Mouse (Mus musculus) adrenal gland, adult 18-20 months (tissue): ENCODE data around the gene Mamld1. TPM values are rescaled to one million over a fixed set of nuclear protein-coding genes. Genes with fewer than 3 reads are reported as not detected.

ENCODE experiments used
- DNase-seq, 2 experiments: peaks; one replicate each; pipeline ENCODE4 v3.0.0; 2021 to 2022; ENCODE audit warnings: low spot score in 2 of 2
- total RNA-seq, 2 experiments: library from RNA; stranded (reverse); gene quantifications; 1 replicate in 1 of 2; 2 replicates in 1 of 2; pipeline ENCODE4 v1.2.3; 2021

Mamld1 gene
- total RNA-seq, 2 experiments from 2014 or later = 9.9 to 18.2 TPM

GRCm38 (mm10) chrX:71125013-71125412 lies 75.0 kb downstream of the Mamld1 start:
- DNase-seq = no peak

DNA sequence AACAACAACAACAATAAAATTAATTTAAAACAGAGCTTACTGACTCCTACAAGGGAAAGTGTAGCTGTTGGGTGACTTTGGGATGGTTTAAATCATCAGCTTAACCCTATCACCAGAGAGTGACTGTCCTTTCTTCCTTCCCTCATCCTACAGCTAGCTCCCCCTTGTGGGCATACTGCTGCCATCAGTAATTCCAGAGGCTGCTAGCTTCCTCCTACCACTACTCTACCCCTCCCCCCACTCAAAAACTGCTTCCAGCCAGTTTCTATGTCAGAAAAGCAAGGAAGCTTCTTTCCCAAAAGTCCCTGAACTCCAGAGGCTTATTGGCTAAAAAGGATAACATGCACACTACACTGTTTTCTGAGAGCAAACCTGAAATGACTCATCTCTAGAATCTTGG lies 81.4 kb downstream of the Mamld1 start:
- no peak for DNase-seq

GRCm38 (mm10) chrX:71141390-71141789 lies 91.3 kb downstream of the Mamld1 start:
- no peak for DNase-seq

DNA sequence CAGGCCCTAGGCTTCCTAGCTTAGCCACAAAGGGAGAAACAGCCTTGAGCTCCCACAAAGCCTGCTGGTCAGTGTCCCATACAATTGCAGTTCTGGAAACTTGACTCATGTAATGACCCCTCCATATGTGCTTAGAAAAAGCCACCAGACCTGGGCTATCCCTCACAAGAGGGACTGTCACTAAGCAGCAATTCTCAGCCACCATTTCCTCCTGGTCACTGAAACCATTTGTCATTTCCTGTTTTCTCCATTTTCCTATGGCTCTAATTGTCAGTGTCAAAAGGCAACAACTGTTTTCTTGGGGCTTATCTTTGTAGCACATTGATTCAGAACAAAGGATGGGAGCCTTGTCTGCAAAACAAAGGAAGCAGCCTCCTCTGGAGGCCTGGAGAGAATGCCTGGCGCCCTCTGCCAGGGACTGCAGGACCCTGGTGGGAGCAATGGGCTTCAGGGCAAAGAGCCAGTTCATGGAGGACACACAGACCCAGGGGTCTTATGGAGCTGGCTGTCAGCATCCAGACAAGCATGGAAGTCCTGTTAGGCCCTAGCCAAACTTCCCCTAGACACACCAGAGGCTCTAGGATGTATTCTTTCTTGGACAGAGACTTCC lies 99.5 kb downstream of the Mamld1 start:
- DNase-seq = no peak

- peak; percentile 32 to 36 for DNase-seq
Measured at GRCm38 (mm10) chrX:71150551-71151001, 100.5 kb downstream of the Mamld1 start.

GRCm38 (mm10) chrX:71181526-71181925 lies 131.5 kb downstream of the Mamld1 start:
- DNase-seq = no peak

GRCm38 (mm10) chrX:71183671-71184070 lies 133.6 kb downstream of the Mamld1 start:
- peak in 1 of 2 experiments; percentile 24 for DNase-seq

GRCm38 (mm10) chrX:71186396-71186795 lies 136.3 kb downstream of the Mamld1 start:
- DNase-seq = no peak

GRCm38 (mm10) chrX:71204776-71205175 lies 154.7 kb downstream of the Mamld1 start:
- DNase-seq = no peak

Other genes starting within 250 kb of the Mamld1 start
- gene Mtm1, start 160.5 kb downstream of the Mamld1 start, total RNA-seq = 10 to 100 TPM in 1 of 2 experiments, 1 to 10 TPM in 1; 9.7 to 17.2 TPM